Mouse (Mus musculus): ENCODE results near the gene Tent5d. TPM values are rescaled to one million over a fixed set of nuclear protein-coding genes. Genes with fewer than 3 reads are reported as not detected.

Tent5d gene
- polyA plus RNA-seq (2012; rRNA removed) = not detected in 2 replicates

- TF ChIP-seq CTCF (IDR thresholded peaks at IDR 0.05; ENCODE audit: borderline replicate concordance, extremely low read depth, insufficient read depth, insufficient read length) (no peak), POLR2A (IDR thresholded peaks at IDR 0.05; ENCODE audit: borderline replicate concordance, extremely low read depth, insufficient read depth, insufficient read length, poor library complexity, severe bottlenecking) (no peak)
- DNase-seq (ENCODE audit: low read depth) = no peak
Observed at GRCm38 (mm10) chrX:107792290-107792689, at the start of gene Tent5d. Gene Tent5d, plus strand, starts transcription at chrX:107792590.

DNA sequence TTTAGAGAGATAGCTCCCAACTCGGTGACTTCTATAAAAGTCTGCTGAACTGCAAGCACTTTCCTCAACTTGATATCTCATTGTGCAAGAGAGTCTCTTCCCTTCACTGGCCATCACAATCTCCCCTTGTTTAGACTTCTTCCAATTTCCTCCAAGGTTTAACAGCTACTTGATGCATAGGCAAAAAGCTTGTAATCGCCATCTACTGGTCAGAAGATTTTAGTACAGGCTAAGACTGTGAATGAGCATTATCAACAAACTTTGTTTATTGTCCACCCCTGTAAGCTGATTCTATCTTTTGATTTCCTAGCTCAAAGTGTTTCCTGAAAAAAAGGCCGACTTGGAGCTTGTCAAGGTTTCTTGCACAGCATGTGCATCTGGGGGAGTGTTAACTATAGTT is 24.5 kb upstream of the Tent5d start:
- TF ChIP-seq CTCF (IDR thresholded peaks at IDR 0.05; ENCODE audit: borderline replicate concordance, extremely low read depth, insufficient read depth, insufficient read length) (no peak), POLR2A (IDR thresholded peaks at IDR 0.05; ENCODE audit: borderline replicate concordance, extremely low read depth, insufficient read depth, insufficient read length, poor library complexity, severe bottlenecking) (no peak)
- peak; percentile 6 for DNase-seq (ENCODE audit: low read depth)

DNA sequence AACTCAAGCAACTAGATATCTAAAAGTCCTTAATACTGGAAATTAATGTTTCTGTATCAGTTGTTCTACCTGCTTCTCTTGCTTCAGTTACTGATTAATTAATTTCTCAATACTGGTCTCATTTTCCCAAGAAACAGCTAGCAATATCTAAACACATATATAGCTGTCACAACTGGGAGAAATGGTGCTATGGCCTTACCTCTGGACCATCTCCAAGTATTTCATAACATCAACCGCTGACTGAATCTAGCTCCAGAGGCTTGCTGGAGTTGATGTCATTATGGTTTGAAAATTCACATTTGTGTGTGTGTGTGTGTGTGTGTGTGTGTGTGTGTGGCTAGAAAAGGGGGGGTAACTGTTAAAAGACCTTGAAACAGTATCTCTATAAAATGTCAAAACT is 2.3 kb upstream of the Tent5d start:
- no peak for DNase-seq (ENCODE audit: low read depth)
- TF ChIP-seq CTCF (IDR thresholded peaks at IDR 0.05; ENCODE audit: borderline replicate concordance, extremely low read depth, insufficient read depth, insufficient read length) (no peak), POLR2A (IDR thresholded peaks at IDR 0.05; ENCODE audit: borderline replicate concordance, extremely low read depth, insufficient read depth, insufficient read length, poor library complexity, severe bottlenecking) (no peak)

DNA sequence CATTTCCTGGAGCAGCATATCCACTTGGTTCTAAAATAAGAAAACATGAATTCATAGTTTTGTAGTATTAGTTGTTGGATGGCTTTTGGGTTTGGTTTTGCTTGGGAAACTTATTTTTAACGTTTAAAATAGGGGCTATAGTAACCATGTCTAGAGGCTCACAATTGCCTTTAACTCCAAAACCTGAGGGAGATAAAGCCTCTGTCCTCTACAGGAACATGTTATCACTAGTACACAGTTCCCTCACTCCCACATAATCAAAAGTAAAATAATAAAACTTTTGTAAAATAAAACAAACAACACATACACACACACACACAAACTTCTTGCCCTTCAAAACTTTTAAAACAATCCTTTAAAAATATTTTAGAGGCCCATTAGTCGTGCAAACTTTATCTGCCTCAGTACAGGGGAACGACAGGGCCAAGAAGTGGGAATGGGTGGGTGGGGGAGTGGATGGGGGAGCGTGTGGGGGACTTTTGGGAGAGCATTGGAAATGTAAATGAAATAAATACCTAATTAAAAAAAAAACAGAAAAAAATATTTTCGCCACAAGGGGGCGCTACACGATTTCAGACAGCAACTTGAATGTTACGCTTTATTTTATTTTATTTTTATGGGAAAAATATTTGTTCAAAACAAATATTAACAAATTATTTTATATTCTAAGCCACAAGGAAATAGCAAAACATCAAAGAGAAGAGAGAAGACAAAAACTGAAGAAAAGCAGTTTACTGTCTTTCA is 1.5 kb upstream of the Tent5d start:
- peak; percentile 5 for DNase-seq (ENCODE audit: low read depth)
- no peak for TF ChIP-seq POLR2A (IDR thresholded peaks at IDR 0.05; ENCODE audit: borderline replicate concordance, extremely low read depth, insufficient read depth, insufficient read length, poor library complexity, severe bottlenecking)

GRCm38 (mm10) chrX:107795785-107796184 is 3.4 kb downstream of the Tent5d start:
- no peak for DNase-seq (ENCODE audit: low read depth)
- TF ChIP-seq CTCF (IDR thresholded peaks at IDR 0.05; ENCODE audit: borderline replicate concordance, extremely low read depth, insufficient read depth, insufficient read length) = no peak
- TF ChIP-seq POLR2A (IDR thresholded peaks at IDR 0.05; ENCODE audit: borderline replicate concordance, extremely low read depth, insufficient read depth, insufficient read length, poor library complexity, severe bottlenecking) = no peak

GRCm38 (mm10) chrX:107796919-107797318 is 4.5 kb downstream of the Tent5d start:
- no peak for TF ChIP-seq CTCF (IDR thresholded peaks at IDR 0.05; ENCODE audit: borderline replicate concordance, extremely low read depth, insufficient read depth, insufficient read length)
- TF ChIP-seq POLR2A (IDR thresholded peaks at IDR 0.05; ENCODE audit: borderline replicate concordance, extremely low read depth, insufficient read depth, insufficient read length, poor library complexity, severe bottlenecking) = no peak
- DNase-seq (ENCODE audit: low read depth) = no peak

DNA sequence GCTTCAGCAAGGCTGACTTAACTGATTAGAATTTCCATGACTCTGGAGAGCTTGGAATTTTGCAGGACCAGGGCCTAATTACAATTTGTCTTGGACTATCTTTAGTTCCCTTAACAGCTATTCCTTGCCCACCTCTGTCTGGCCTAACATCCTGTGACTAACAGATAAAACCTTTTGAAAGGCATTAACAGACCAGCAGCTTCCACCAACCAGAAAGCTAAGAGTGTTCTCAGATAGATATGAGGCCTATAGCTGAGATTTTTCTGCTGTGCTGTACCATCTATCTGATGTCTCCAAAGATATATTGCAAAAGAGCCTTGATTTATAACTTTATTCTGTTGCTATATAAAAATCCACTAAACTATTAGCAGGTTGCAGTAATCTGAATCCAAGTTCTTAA is 19.7 kb downstream of the Tent5d start:
- no peak for TF ChIP-seq CTCF (IDR thresholded peaks at IDR 0.05; ENCODE audit: borderline replicate concordance, extremely low read depth, insufficient read depth, insufficient read length)
- no peak for TF ChIP-seq POLR2A (IDR thresholded peaks at IDR 0.05; ENCODE audit: borderline replicate concordance, extremely low read depth, insufficient read depth, insufficient read length, poor library complexity, severe bottlenecking)
- DNase-seq (ENCODE audit: low read depth) = no peak

- DNase-seq (ENCODE audit: low read depth) = peak; percentile 31
- no peak for TF ChIP-seq CTCF (IDR thresholded peaks at IDR 0.05; ENCODE audit: borderline replicate concordance, extremely low read depth, insufficient read depth, insufficient read length)
- no peak for TF ChIP-seq POLR2A (IDR thresholded peaks at IDR 0.05; ENCODE audit: borderline replicate concordance, extremely low read depth, insufficient read depth, insufficient read length, poor library complexity, severe bottlenecking)
Observed at GRCm38 (mm10) chrX:107815502-107816217, 23.3 kb downstream of the Tent5d start.

DNA sequence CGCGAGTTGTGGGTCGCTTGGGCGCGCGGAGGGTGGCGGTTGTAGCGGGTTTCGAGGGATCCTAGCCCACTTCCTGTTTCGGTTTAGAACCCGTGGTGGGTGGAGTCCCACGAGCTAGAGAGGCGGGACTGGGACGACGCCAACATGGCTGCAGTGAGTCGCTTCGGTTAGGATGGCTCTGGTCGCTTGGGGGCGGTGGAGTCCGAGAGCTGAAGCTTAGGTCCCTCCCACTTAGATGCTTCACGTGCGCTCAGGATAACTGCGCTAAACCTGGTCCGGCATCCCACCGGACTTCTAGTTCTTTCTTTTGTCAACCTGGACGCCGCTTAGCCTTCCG is 23.8 kb downstream of the Tent5d start, which contains the start of gene 2610002M06Rik:
2610002M06Rik (minus strand) TSS at position 117 of the 337 bp plus-strand sequence.
- TF ChIP-seq CTCF (IDR thresholded peaks at IDR 0.05; ENCODE audit: borderline replicate concordance, extremely low read depth, insufficient read depth, insufficient read length) = peak; percentile 58
- no peak for TF ChIP-seq POLR2A (IDR thresholded peaks at IDR 0.05; ENCODE audit: borderline replicate concordance, extremely low read depth, insufficient read depth, insufficient read length, poor library complexity, severe bottlenecking)
- DNase-seq (ENCODE audit: low read depth) = peak; percentile 95

GRCm38 (mm10) chrX:107816726-107817125 is 24.3 kb downstream of the Tent5d start:
- no peak for DNase-seq (ENCODE audit: low read depth)
- no peak for TF ChIP-seq POLR2A (IDR thresholded peaks at IDR 0.05; ENCODE audit: borderline replicate concordance, extremely low read depth, insufficient read depth, insufficient read length, poor library complexity, severe bottlenecking)
- no peak for TF ChIP-seq CTCF (IDR thresholded peaks at IDR 0.05; ENCODE audit: borderline replicate concordance, extremely low read depth, insufficient read depth, insufficient read length)

DNA sequence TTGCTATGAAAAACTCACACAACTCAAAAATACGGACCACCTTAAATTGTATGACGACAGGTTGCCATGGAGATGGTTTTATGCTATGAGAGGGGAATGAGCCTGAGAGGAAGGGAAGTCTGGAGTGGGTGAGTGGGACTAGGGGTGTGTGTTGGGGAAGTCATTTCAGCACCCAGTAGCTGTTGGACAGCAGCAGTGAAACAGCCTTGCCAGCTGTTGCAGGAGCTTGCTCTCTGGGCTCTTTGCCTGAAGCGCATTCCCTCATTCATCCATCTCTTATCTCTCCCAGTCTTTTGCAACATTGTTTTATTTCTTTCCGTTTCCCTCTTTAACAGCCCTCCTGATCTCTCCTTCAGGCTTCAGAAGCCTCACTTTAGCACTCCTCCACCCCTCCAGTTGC is 65.8 kb downstream of the Tent5d start:
- TF ChIP-seq CTCF (IDR thresholded peaks at IDR 0.05; ENCODE audit: borderline replicate concordance, extremely low read depth, insufficient read depth, insufficient read length) (no peak), POLR2A (IDR thresholded peaks at IDR 0.05; ENCODE audit: borderline replicate concordance, extremely low read depth, insufficient read depth, insufficient read length, poor library complexity, severe bottlenecking) (no peak)
- peak; percentile 4 for DNase-seq (ENCODE audit: low read depth)

Other genes starting within 250 kb of the Tent5d start
- gene Tbx22, start 124.6 kb upstream of the Tent5d start, polyA plus RNA-seq (2012; rRNA removed) = 0.04 and 0.13 TPM in 2 replicates
- gene 2610002M06Rik, start 23.7 kb downstream of the Tent5d start, polyA plus RNA-seq (2012; rRNA removed) = 13.2 and 16.3 TPM in 2 replicates
- gene Gm732, start 155.9 kb downstream of the Tent5d start, polyA plus RNA-seq (2012; rRNA removed) = not detected in 2 replicates